In the genomic region with DNA sequence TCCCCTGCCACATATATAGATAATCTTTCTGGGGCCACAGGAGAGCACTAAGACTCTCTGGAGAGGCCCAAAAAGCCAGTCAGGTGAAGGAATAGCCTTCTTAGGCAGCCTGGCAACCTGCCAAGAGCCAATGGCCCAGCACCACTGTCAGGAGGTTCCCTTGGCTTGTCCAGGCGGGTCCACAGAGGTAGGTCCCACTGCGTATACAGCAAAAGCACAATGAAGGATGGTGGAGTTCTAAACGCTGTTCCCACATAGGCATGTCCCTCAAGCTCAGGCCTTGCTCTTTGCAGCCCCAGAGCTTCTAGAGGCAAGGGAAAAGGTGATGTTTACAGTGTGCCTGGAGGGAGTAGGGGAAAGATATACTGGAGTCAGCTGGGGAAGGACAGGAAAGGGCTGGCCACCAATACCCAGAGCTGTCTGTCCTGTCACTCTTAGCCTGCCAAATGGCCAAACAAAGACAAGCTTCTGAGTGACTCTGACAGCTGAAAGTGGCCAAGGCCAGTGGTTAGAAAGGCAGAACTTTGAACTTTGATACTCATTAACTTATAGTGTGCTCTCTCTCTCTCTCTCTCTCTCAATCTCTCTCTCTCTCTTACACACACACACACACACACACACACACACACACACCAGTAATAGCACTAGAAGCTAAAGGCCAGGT, we compare ENCODE assay signal across 20 mouse cellular contexts.
DNase-seq lines count a peak whose midpoint lies in the region; ATAC-seq and TF ChIP-seq lines count a peak whose summit lies in the region.
"Had no signal": no experiment of that assay in that cellular context is flagged by ENCODE, and none has a peak within 500 bp of the region (broad histone marks: within the 10 kb centered on the region; RNA-seq: fewer than 3 reads in every experiment).

No protein-coding gene starts in this region.

- WGBS in limb, embryonic 15.5 days: 71% methylated on average over 3 of the region's 3 CpGs
- 90% methylated on average over 3 of the region's 3 CpGs for WGBS in limb, embryonic 10.5 days
- 56% methylated on average over 3 of the region's 3 CpGs for WGBS in intestine, postnatal 0 days
- WGBS in stomach, embryonic 15.5 days: 72% methylated on average over 3 of the region's 3 CpGs
- whole genome bisulfite sequencing in forebrain, embryonic 12.5 days: 81% methylated on average over 3 of the region's 3 CpGs

- no peak for DNase-seq in limb, embryonic 10.5 days (ENCODE audit: low spot score)
- peak; percentile 33 to 45 for DNase-seq in kidney, postnatal 36 days
- no peak for DNase-seq in thymus, postnatal 10 days (ENCODE audit: low spot score in 2 of 2)
- DNase-seq: cerebellum, adult 2 months; forebrain, postnatal 0 days; gastrocnemius, postnatal 10 days; midbrain, embryonic 14.5 days; right cerebral cortex, adult 18-20 months; spleen, adult 18-20 months; thymus, postnatal 14 days had no signal

- H3K4me2 ChIP-seq in limb, embryonic 15.5 days: no peak overlapping the region
- H3K4me2 ChIP-seq in intestine, postnatal 0 days (replicated peaks; ENCODE audit: low read depth): no peak overlapping the region
- H3K4me2 ChIP-seq in stomach, embryonic 15.5 days: no peak overlapping the region
- H3K4me2 ChIP-seq in forebrain, embryonic 12.5 days: no peak overlapping the region
- H3K4me2 ChIP-seq: embryonic facial prominence, embryonic 12.5 days; hindbrain, embryonic 12.5 days had no signal

- 0 out of 2 replicates have a peak, but pooled peaks have one; percentile 55 for ATAC-seq in limb, embryonic 15.5 days (ENCODE audit: insufficient number of reproducible peaks, low FRiP score, low TSS enrichment, low read depth)
- peak; percentile 49 for ATAC-seq in intestine, postnatal 0 days
- peak; percentile 35; the same call in 1 of the 2 replicates for ATAC-seq in stomach, embryonic 15.5 days (ENCODE audit: insufficient read depth, low FRiP score, low read depth)
- no peak for ATAC-seq in forebrain, embryonic 12.5 days (ENCODE audit: low FRiP score)
- no peak for ATAC-seq in cerebellum, adult (ENCODE audit: insufficient number of reproducible peaks, low FRiP score, low TSS enrichment)
- ATAC-seq: forebrain, postnatal 0 days; inflammation-experienced regulatory T-cells, adult 6 months had no signal

- TF ChIP-seq CTCF in intestine, postnatal 0 days (IDR thresholded peaks at IDR 0.05; ENCODE audit: low read depth): no peak

- H3K27ac ChIP-seq in limb, embryonic 15.5 days: no peak overlapping the region
- H3K27ac ChIP-seq in limb, embryonic 10.5 days: no peak overlapping the region
- H3K27ac ChIP-seq in intestine, postnatal 0 days (ENCODE audit: low read depth, low read length): no peak overlapping the region
- no peak overlapping the region for H3K27ac ChIP-seq in stomach, embryonic 15.5 days
- H3K27ac ChIP-seq in forebrain, embryonic 12.5 days: no peak overlapping the region
- H3K27ac ChIP-seq: embryonic facial prominence, embryonic 12.5 days; hindbrain, embryonic 12.5 days; layer of hippocampus, adult 2 months; left cerebral cortex, adult 2 months had no signal

- no peak overlapping the region for H3K9ac ChIP-seq in limb, embryonic 15.5 days
- no peak overlapping the region for H3K9ac ChIP-seq in intestine, postnatal 0 days (ENCODE audit: low read depth, low read length)
- H3K9ac ChIP-seq in stomach, embryonic 15.5 days: no peak overlapping the region
- no peak overlapping the region for H3K9ac ChIP-seq in forebrain, embryonic 12.5 days
- H3K9ac ChIP-seq: embryonic facial prominence, embryonic 12.5 days; forebrain, postnatal 0 days; hindbrain, embryonic 12.5 days had no signal

- H3K9me3 ChIP-seq in limb, embryonic 15.5 days: no peaks in the 10 kb centered on the region
- H3K9me3 ChIP-seq in limb, embryonic 10.5 days (replicated peaks): no peaks in the 10 kb centered on the region
- no peaks in the 10 kb centered on the region for H3K9me3 ChIP-seq in intestine, postnatal 0 days (ENCODE audit: control insufficient read depth)
- H3K9me3 ChIP-seq in stomach, embryonic 15.5 days: no peaks in the 10 kb centered on the region
- no peaks in the 10 kb centered on the region for H3K9me3 ChIP-seq in forebrain, embryonic 12.5 days
- H3K9me3 ChIP-seq: embryonic facial prominence, embryonic 12.5 days; hindbrain, embryonic 12.5 days had no signal

- H3K36me3 ChIP-seq in limb, embryonic 15.5 days: no peaks in the 10 kb centered on the region
- H3K36me3 ChIP-seq in limb, embryonic 10.5 days: no peaks in the 10 kb centered on the region
- no peaks in the 10 kb centered on the region for H3K36me3 ChIP-seq in intestine, postnatal 0 days (ENCODE audit: control insufficient read depth, insufficient read depth)
- no peaks in the 10 kb centered on the region for H3K36me3 ChIP-seq in stomach, embryonic 15.5 days
- H3K36me3 ChIP-seq in forebrain, embryonic 12.5 days (replicated peaks): no peaks in the 10 kb centered on the region
- H3K36me3 ChIP-seq: embryonic facial prominence, embryonic 12.5 days; hindbrain, embryonic 12.5 days had no signal

- H3K4me3 ChIP-seq in limb, embryonic 15.5 days: no peak overlapping the region
- H3K4me3 ChIP-seq in limb, embryonic 10.5 days: no peak overlapping the region
- no peak overlapping the region for H3K4me3 ChIP-seq in intestine, postnatal 0 days (ENCODE audit: low read depth, low read length)
- H3K4me3 ChIP-seq in stomach, embryonic 15.5 days (replicated peaks): no peak overlapping the region
- H3K4me3 ChIP-seq in forebrain, embryonic 12.5 days (replicated peaks): no peak overlapping the region
- H3K4me3 ChIP-seq: embryonic facial prominence, embryonic 12.5 days; hindbrain, embryonic 12.5 days; layer of hippocampus, adult 2 months; left cerebral cortex, adult 2 months had no signal

- no peaks in the 10 kb centered on the region for H3K4me1 ChIP-seq in limb, embryonic 15.5 days
- peaks cover 28% of the 10 kb centered on the region for H3K4me1 ChIP-seq in limb, embryonic 10.5 days
- no peaks in the 10 kb centered on the region for H3K4me1 ChIP-seq in intestine, postnatal 0 days (replicated peaks; ENCODE audit: control insufficient read depth, insufficient read depth, low read length)
- no peaks in the 10 kb centered on the region for H3K4me1 ChIP-seq in stomach, embryonic 15.5 days
- no peaks in the 10 kb centered on the region for H3K4me1 ChIP-seq in forebrain, embryonic 12.5 days

- peaks cover 16% of the 10 kb centered on the region; the same call in 1 of the 2 replicates for H3K27me3 ChIP-seq in limb, embryonic 15.5 days
- H3K27me3 ChIP-seq in limb, embryonic 10.5 days (ENCODE audit: low read depth, poor library complexity, severe bottlenecking): peaks cover 99% of the 10 kb centered on the region
- H3K27me3 ChIP-seq in intestine, postnatal 0 days (replicated peaks; ENCODE audit: control insufficient read depth, insufficient read depth, low read length): no peaks in the 10 kb centered on the region
- no peaks in the 10 kb centered on the region for H3K27me3 ChIP-seq in stomach, embryonic 15.5 days (replicated peaks)
- H3K27me3 ChIP-seq in forebrain, embryonic 12.5 days: peaks cover 26% of the 10 kb centered on the region

Comparison
In these comparisons a context has a peak if more than half of its experiments do, and no peak if none do; other contexts are left out.
1. ATAC-seq: peak in limb, embryonic 15.5 days (single experiment), intestine, postnatal 0 days (single experiment) and stomach, embryonic 15.5 days (single experiment); none in forebrain, embryonic 12.5 days (single experiment) and cerebellum, adult (single experiment).
2. DNase-seq: peak in kidney, postnatal 36 days (2 of 2); none in limb, embryonic 10.5 days (single experiment) and thymus, postnatal 10 days (0 of 2).